Mouse (Mus musculus): ENCODE data around the gene Klf13. TPM values are rescaled to one million over a fixed set of nuclear protein-coding genes. Genes with fewer than 3 reads are reported as not detected.

Gene Klf13
- polyA plus RNA-seq, 1 experiment from 2014 or later: 22.1 TPM

DNA sequence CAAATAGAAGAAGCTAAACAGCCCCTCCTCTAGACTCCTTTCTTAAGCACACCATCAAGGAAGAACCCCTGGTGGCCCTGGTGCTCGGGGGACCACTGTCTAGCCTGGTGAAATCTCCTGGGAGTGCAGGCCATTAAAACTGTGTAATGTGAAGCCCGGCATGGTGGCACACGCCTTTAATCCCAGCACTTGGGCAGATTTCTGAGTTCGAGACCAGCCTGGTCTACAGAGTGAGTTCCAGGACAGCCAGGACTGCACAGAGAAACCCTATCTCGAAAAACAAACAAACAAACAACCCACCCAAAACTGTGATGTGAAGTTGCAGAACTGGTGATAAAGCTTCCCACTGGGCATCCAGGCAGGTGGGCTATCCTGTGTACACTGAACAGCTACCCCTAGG lies 24.9 kb upstream of the Klf13 start:
- Histone ChIP-seq H3K36me3 (replicated peaks) (no peaks in the 10 kb centered on the region), H3K9me3 (no peaks in the 10 kb centered on the region), H3K27ac (replicated peaks) (no peak overlapping the region), H3K4me3 (no peak overlapping the region), H3K4me1 (peaks cover 8% of the 10 kb centered on the region), H3K27me3 (replicated peaks; ENCODE audit: low read depth, poor library complexity, severe bottlenecking) (no peaks in the 10 kb centered on the region)
- DNase-seq (ENCODE audit: low spot score): no peak
- WGBS: 72% methylated on average over 5 of the region's 5 CpGs

GRCm38 (mm10) chr7:63957872-63958640 lies 19.3 kb upstream of the Klf13 start:
- no peak for DNase-seq (ENCODE audit: low spot score)
- no peak overlapping the region for H3K4me3 ChIP-seq

DNA sequence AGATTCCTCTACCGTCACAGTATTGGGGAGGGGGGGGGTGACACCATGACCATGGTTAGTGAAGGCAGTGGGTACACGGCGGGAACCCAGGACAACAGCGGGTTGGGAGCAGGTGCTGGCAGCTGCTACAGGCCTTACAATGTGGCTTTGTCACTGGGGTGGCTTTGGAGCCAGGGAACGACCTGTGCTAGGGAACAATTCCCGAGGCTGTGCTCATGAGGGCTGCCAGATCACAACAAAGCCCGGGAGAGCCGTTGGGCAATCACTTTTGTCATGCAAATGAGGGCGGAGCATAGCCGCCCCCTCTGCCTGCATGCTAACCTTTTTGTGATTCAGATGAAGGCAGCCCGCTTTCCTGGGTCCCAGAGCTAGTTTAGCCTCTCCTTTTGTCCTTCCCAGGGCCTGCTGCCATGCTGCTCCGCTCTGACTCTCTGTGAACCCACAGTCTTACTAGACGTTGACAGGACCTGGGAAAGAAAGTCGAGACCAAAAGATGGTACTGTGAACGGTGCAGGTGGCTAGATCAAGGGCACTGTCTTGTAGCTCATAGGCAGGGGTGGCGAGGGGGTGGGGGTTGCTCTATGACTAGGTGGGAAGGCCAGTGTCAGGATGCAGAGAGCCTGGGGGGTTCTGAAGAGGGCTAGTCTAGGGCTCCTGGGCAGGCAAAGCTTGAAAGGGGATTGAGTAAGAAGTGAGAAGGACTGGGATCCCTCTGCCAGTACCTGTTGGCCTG lies 18.4 kb upstream of the Klf13 start:
- DNase-seq (ENCODE audit: low spot score): peak; percentile 56
- Histone ChIP-seq H3K27ac (replicated peaks) (peak overlapping the region; percentile 86), H3K27me3 (replicated peaks; ENCODE audit: low read depth, poor library complexity, severe bottlenecking) (no peaks in the 10 kb centered on the region), H3K4me3 (peak overlapping the region; percentile 31), H3K4me1 (peaks cover 28% of the 10 kb centered on the region), H3K9me3 (no peaks in the 10 kb centered on the region), H3K36me3 (replicated peaks) (no peaks in the 10 kb centered on the region)
- 10% methylated on average over 16 of the region's 16 CpGs for WGBS

More at GRCm38 (mm10) chr7:63957872-63958640, 19.3 kb upstream of the Klf13 start:
- no peaks in the 10 kb centered on the region for H3K27me3 ChIP-seq (replicated peaks; ENCODE audit: low read depth, poor library complexity, severe bottlenecking)
- H3K9me3 ChIP-seq: no peaks in the 10 kb centered on the region
- WGBS: 83% methylated on average over 12 of the region's 12 CpGs
- no peaks in the 10 kb centered on the region for H3K36me3 ChIP-seq (replicated peaks)
- peaks cover 24% of the 10 kb centered on the region for H3K4me1 ChIP-seq
- peak overlapping the region; percentile 86 for H3K27ac ChIP-seq (replicated peaks)

DNA sequence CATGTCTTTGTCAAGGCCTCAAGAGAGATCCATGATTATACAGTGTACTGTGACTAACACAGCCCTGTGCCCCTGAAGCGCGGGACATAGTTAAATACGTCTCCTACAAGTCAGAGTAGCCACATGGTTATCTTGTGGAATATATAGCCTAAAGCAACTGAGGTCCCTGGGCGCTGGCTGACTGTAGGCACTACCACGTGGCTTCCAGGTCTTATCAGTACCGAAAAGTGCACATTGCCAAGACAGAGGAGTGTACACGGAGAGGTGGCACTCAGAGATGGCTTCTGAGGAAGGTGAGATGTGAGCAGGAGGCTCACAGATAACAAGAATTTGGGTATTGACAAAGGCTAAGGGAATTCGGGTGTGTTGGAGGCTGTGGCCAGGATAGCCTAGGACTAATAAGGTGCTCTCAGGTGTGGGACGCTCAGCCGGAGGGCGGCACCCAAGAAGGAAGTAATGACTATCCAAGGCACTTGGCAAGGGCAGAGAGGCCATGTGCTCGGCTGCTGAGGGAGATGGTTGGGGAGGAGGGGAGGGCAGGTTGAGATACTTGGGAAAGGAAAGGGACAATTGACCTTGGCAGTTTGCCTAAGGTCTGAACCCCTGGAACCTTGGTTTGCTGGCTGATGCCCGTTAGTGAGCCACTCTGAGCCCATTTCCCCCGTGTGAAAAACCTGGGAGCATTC lies 17.6 kb upstream of the Klf13 start:
- Histone ChIP-seq H3K4me1 (peaks cover 33% of the 10 kb centered on the region), H3K4me3 (no peak overlapping the region), H3K27me3 (replicated peaks; ENCODE audit: low read depth, poor library complexity, severe bottlenecking) (no peaks in the 10 kb centered on the region), H3K36me3 (replicated peaks) (no peaks in the 10 kb centered on the region), H3K9me3 (no peaks in the 10 kb centered on the region), H3K27ac (replicated peaks) (peak overlapping the region; percentile 86)
- WGBS: 67% methylated on average over 14 of the region's 14 CpGs
- no peak for DNase-seq (ENCODE audit: low spot score)

- Histone ChIP-seq H3K27ac (replicated peaks) (0 out of 2 replicates have a peak overlapping the region, but pooled peaks have one; percentile 8), H3K9me3 (no peaks in the 10 kb centered on the region), H3K4me1 (peaks cover 33% of the 10 kb centered on the region), H3K4me3 (no peak overlapping the region), H3K36me3 (replicated peaks) (no peaks in the 10 kb centered on the region), H3K27me3 (replicated peaks; ENCODE audit: low read depth, poor library complexity, severe bottlenecking) (no peaks in the 10 kb centered on the region)
- DNase-seq (ENCODE audit: low spot score): no peak
- 78% methylated on average over 2 of the region's 2 CpGs for WGBS
Observed at GRCm38 (mm10) chr7:63955440-63955839, 16.7 kb upstream of the Klf13 start.

DNA sequence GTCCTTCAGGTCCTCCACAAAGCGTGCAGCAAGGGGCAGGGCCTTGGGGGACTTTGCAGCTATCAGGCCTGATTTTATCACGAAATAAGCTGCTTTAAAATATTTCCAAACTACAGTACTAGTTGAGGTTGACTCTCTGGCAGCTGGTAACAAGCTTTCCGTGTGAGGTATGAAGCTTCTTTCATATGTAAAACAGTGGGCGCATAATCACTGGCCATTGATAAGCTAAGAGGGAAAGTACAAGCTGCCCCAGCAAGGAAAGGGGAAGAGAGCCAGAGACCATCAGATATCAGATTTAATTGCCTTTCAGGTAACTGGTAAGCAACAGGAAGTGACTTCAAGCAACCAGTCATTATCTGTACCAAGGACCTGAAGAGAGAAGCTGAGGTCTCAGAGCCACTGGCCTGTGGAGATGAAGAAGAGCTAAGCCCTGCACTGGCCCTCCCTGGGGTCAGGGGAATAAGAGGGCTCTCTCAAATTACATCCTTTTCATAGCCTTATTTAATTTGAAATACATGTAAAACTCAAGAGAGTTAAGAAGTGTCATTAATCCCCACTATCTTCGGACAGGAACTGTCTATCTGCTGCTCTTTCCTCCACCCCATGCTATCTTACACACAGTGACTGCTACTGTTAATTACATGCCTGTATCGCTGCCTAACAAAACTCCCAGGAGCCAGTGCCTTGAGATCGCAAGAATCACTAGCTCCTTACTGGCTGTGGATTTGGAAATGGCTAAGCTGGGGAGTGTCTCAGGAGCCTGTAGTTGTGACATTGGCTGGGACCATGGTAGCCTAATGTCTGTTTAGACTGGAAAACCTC lies 13.6 kb upstream of the Klf13 start:
- WGBS: 57% methylated on average over 7 of the region's 7 CpGs
- Histone ChIP-seq H3K4me3 (no peak overlapping the region), H3K27ac (replicated peaks) (no peak overlapping the region), H3K9me3 (no peaks in the 10 kb centered on the region), H3K4me1 (peaks cover 24% of the 10 kb centered on the region), H3K27me3 (replicated peaks; ENCODE audit: low read depth, poor library complexity, severe bottlenecking) (no peaks in the 10 kb centered on the region), H3K36me3 (replicated peaks) (no peaks in the 10 kb centered on the region)
- no peak for DNase-seq (ENCODE audit: low spot score)

- Histone ChIP-seq H3K4me1 (peaks cover 14% of the 10 kb centered on the region; the same call in 1 of the 2 replicates), H3K27me3 (replicated peaks; ENCODE audit: low read depth, poor library complexity, severe bottlenecking) (no peaks in the 10 kb centered on the region), H3K4me3 (no peak overlapping the region), H3K36me3 (replicated peaks) (no peaks in the 10 kb centered on the region), H3K27ac (replicated peaks) (no peak overlapping the region; the same call in 1 of the 2 replicates), H3K9me3 (no peaks in the 10 kb centered on the region)
- DNase-seq (ENCODE audit: low spot score): no peak
- 78% methylated on average over 10 of the region's 10 CpGs for WGBS
Observed at GRCm38 (mm10) chr7:63950931-63951607, 12.4 kb upstream of the Klf13 start.

GRCm38 (mm10) chr7:63949176-63949575 lies 10.5 kb upstream of the Klf13 start:
- H3K36me3 ChIP-seq (replicated peaks): no peaks in the 10 kb centered on the region
- peaks cover 14% of the 10 kb centered on the region; the same call in 1 of the 2 replicates for H3K4me1 ChIP-seq
- DNase-seq (ENCODE audit: low spot score): no peak
- no peak overlapping the region for H3K4me3 ChIP-seq
- H3K9me3 ChIP-seq: no peaks in the 10 kb centered on the region
- WGBS: 82% methylated on average over 3 of the region's 3 CpGs
- no peak overlapping the region for H3K27ac ChIP-seq (replicated peaks)
- no peaks in the 10 kb centered on the region for H3K27me3 ChIP-seq (replicated peaks; ENCODE audit: low read depth, poor library complexity, severe bottlenecking)

GRCm38 (mm10) chr7:63947514-63948487 lies 9.1 kb upstream of the Klf13 start:
- H3K4me3 ChIP-seq: no peak overlapping the region
- no peak for DNase-seq (ENCODE audit: low spot score)
- no peaks in the 10 kb centered on the region for H3K36me3 ChIP-seq (replicated peaks)
- H3K9me3 ChIP-seq: no peaks in the 10 kb centered on the region
- no peaks in the 10 kb centered on the region for H3K27me3 ChIP-seq (replicated peaks; ENCODE audit: low read depth, poor library complexity, severe bottlenecking)
- peaks cover 14% of the 10 kb centered on the region; the same call in 1 of the 2 replicates for H3K4me1 ChIP-seq
- WGBS: 54% methylated on average over 11 of the region's 11 CpGs
- no peak overlapping the region for H3K27ac ChIP-seq (replicated peaks)

DNA sequence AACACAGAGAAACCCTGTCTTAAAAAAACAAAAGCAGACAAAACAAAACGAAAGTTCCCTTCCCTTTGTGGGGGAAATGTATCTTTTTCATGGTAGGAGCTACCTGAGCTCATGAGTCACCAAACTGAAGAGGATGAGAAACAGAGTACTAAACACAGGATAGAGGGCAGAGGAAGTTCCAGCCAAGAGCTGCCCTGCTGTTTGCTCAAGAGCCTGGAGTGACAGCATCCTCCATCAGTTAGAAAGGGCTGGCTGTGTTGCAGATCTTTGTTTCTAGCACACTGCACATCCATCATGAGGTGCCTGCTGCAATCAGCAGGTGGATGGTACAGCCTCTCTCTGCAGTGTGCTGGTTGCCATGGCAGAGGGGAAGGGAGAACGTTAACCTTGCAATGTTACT lies 5.2 kb upstream of the Klf13 start:
- no peaks in the 10 kb centered on the region for H3K36me3 ChIP-seq (replicated peaks)
- H3K4me1 ChIP-seq: peaks cover 16% of the 10 kb centered on the region
- H3K9me3 ChIP-seq: no peaks in the 10 kb centered on the region
- DNase-seq (ENCODE audit: low spot score): no peak
- H3K27me3 ChIP-seq (replicated peaks; ENCODE audit: low read depth, poor library complexity, severe bottlenecking): peaks cover 17% of the 10 kb centered on the region
- WGBS: 65% methylated on average over 2 of the region's 2 CpGs
- no peak overlapping the region for H3K27ac ChIP-seq (replicated peaks)
- no peak overlapping the region for H3K4me3 ChIP-seq

GRCm38 (mm10) chr7:63941501-63941900 lies 2.8 kb upstream of the Klf13 start:
- H3K4me1 ChIP-seq: peaks cover 28% of the 10 kb centered on the region
- H3K27me3 ChIP-seq (replicated peaks; ENCODE audit: low read depth, poor library complexity, severe bottlenecking): peaks cover 17% of the 10 kb centered on the region
- DNase-seq (ENCODE audit: low spot score): no peak
- 84% methylated on average over 4 of the region's 4 CpGs for WGBS
- no peaks in the 10 kb centered on the region for H3K9me3 ChIP-seq
- H3K36me3 ChIP-seq (replicated peaks): no peaks in the 10 kb centered on the region
- no peak overlapping the region for H3K4me3 ChIP-seq
- no peak overlapping the region for H3K27ac ChIP-seq (replicated peaks)
